Mouse (Mus musculus) gastrocnemius, postnatal 14 days (tissue): Measurements from ENCODE around the gene Pde11a. TPM values are rescaled to one million over a fixed set of nuclear protein-coding genes. Genes with fewer than 3 reads are reported as not detected.

ENCODE experiments used
- DNase-seq: peaks from one replicate; pipeline ENCODE4 v3.0.0; 2021; ENCODE audit warnings: mixed read lengths
- intact Hi-C: fragments of 180-260 bp; cut with DNase I; formaldehyde crosslinking; loops from one replicate; pipeline ENCODE4 v1.15.1; 2025; ENCODE audit warnings: low total_unique reads
- long read RNA-seq, 2 experiments: library from polyadenylated mRNA; stranded (forward); transcript quantifications; one replicate each; pipeline ENCODE4 v2.0.0; 2021
- total RNA-seq, 2 experiments: library from RNA; stranded (reverse); gene quantifications; 2 replicates each; pipeline ENCODE4 v1.2.3; 2021

The Pde11a gene
- under 1 TPM; 0.07 to 0.14 TPM for total RNA-seq
- long read RNA-seq, experiment 1, result 0 reads
- long read RNA-seq, experiment 2, partial matches to known transcripts, result 0 of 1 reads
- long read RNA-seq, experiment 2, other reads (novel, unspliced or antisense), result 1 of 1 reads

DNA sequence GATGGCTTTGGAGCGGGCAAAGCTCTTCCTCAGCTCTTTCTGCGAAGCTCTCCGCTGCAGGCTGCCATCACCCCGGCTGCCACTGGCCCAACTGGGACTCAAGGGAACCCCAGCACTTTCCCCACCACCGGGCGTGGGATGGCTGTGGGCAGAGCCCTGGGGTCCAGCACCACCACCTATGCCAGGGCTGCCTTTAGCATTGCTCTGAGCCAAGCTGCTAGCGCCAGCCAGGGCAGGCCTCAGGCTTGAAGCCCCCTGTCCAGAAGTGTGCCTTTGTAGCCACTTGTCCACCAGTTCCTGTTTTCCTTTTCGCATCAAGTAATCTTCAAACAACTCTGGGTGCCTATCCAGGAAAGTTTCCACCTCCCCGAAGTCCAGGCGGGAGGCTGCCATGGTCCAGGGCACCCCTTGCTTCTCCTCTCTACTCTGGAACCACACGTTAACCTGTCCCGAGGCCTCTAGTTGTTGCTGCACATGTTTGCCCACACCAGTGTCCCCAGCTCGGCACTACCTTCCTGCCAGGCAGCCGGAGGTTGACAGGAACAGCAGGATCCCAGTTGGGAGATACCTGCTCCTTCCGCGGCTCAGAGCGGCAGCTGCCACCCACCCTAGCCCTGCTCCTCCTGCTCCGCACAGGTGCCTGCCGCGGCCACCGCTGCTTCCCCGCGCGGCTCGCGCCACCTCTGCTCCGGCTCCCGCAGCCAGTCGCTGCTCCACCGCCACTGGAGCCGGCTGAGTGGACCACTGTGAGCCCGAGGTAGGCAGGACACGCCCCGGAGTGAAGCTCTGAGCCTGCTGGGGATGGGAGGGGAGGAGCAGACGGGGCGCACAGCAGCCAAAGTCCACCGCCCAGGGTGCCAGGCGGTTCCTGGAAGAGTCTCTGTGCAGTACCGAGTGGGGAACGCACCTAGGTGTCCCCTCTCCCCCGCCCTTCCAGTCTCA, at the start of gene Pde11a:
Pde11a (minus strand) TSS at position 560 of the 942 bp plus-strand sequence.
- intact Hi-C loops, result no loop called here
- no peak for DNase-seq

DNA sequence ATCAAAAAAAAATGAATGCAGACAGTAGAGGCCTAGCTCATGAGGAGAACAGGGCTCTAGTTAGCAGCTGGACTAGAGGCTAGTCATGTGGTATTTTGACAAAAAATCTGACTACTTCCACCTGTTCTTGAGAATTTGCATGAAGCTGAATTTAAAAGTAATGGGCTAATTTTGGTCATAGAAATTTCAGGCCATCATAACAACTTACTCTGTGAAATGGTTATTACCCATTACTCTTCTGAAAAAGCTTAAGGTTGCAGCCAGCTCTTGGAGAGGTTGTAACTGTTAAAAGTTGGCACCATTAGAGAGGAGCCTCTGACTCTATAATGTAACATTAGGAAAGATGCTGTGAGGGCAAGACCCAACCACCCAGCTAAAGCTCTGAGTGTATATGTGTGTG, 48.0 kb upstream of the Pde11a start:
- DNase-seq, result no peak
- intact Hi-C loops, result no loop called here

DNA sequence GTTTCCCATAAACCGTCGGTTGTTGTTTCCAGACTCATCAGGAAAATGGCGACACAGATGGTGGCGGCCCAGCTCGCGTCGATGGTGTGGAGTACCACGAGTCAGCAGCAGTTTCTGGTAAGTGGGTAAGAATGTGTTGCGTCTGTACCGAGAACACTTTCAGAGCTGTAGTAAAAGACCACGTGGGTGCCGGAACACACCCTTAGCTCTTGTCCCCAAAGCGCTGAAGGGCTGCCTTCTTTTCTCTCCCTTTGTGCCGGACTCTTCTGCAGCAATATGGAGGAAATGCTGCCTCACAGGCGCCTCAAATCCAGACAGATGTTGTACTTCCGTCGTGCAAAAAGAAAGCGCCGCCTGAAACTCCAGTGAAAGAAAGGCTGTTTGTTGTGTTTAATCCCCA, 40.1 kb upstream of the Pde11a start:
- DNase-seq, result no peak
- intact Hi-C loops, result no loop called here

DNA sequence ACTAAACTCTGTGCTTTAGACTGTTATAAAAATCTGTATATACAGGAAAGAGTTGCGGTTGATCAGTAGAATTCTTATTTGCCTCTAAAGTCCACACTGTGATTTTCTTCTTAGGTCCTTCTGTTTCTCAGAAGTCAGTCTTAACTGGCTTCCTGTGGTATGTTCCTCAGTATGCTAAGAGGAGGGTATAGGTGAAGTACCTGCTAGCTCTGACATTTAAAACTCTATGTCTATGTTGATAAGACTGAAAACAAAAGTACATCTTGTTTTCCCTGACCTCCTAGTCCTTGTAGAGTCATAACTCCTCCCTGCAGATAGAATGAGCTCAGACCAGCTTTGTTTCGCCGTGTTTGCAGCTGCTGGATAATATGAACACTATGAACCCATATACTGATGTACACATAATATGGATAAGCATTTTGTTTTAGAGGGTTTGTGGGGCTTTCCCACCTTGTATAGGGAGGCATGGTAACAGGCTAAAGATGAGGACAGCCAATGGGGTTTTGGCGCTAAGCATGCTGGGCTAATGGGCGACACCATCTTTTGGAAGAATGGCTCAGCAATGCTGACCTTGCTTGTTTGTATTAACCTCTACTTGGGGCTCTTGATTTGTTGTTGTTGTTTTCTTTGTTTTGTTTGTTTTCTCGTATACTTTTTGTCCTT, 36.1 kb upstream of the Pde11a start:
- intact Hi-C loops, result no loop called here

DNA sequence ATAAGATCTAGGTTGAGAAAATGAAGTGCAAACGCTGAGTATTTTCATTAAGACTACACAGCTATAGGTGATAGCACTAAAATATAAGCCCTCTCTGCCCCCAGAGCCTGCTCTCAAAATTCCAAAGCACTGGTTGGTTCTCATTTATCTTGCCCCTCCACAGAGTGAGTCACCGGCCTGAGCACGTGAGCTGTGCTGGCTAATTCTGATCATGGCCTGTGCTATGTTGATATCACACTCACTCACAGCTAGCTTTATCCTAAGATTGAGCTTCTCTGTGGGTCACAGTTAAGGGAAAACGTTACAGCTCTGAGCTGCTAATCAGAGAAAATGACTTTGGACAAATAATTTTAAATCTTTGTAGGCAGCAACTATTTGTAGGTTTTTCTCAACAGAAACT, 33.7 kb upstream of the Pde11a start:
- DNase-seq, result no peak
- intact Hi-C loops, result no loop called here

More for the DNA sequence above, 36.1 kb upstream of the Pde11a start:
- no peak for DNase-seq

DNA sequence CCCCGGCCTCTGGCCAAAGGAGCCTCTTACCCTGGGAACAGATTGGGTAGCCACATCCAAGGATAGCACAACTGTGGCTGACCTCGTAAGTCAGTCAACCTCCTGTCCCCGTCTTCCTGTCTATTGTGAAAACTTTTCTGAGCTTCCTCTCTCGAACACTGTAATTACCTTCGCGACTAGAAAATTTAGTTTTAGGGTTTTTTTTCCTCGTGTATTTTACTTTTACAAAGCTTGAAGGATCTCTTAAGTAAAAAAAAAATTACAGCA, 32.0 kb upstream of the Pde11a start:
- DNase-seq, result no peak
- intact Hi-C loops, result no loop called here

DNA sequence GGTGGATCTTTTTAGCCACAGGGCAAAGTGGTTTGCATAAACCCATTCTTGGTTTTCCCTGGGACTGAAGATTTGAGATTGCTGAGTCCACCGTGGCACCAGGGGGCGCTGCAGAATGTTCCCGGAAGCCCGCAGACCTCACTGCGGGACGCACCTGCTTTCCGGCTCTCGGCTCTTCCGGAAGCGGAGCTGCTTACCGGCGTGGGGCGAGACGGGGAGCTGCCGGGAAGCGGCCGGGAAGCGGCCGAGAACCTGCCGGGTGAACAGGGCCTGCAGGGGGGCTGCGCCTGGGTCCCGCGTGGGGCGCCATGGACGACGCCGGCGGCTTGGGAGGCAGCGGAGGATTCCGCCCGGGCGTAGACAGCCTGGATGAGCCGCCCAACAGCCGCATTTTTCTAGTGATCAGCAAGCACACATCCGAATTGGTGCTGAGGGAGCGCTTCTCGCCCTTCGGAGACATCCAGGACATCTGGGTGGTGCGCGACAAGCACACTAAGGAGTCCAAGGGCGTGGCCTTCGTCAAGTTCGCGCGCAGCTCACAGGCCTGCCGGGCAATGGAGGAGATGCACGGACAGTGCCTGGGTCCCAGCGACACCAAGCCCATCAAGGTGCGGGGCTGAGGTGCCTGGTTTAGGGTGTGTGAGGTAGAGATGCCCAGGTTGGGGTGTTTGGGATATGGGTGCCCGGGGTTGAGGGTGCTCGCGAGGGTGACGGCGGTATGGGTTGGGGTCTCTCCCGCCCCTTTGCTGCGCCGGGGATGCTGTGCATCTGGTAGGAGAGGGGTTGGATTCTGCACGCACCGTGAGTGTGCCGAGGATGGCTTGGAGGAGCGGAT, 31.5 kb upstream of the Pde11a start, which contains the start of gene Rbm45:
Rbm45 (plus strand) TSS at position 164 of the 835 bp plus-strand sequence.
- DNase-seq, result peak; percentile 87
- intact Hi-C loops, result loop anchor here (5.0 to 10.0 kb wide), 2 partner anchors 115 to 247 kb away; no protein-coding TSS in a partner anchor

DNA sequence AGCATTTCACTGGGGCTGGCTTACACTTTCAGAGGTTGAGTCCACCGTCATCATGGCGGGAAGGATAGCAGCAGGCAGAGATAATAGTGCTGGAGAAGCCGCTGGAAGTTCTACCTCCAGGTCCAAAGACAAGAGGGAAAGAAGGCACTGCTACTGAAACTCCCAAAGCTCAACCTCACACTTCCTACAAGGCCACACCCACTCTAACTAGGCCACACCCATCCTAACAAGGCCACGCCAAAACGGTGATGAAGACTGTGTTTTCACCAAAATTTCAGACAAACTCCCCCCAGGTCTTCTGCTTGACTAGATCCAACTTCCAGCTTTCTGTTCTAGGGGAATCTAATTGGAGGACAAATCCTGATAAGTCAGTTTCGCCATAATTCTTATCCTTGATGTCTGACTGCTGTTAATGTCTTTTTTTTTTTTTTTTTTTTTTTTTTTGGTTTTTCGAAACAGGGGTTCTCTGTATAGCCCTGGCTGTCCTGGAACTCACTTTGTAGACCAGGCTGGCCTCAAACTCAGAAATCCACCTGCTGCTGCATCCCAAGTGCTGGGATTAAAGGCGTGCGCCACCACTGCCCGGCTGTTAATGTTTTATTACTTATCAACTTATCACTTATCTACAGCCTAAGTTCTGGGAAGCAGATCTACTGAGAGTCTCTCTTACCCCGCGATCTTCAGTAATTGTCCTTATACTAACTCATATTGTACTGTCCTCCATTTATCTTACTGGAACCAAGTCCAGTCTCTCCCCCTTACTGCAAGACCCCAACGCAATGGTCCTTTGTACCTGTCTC, 30.5 kb upstream of the Pde11a start:
- no peak for DNase-seq
- intact Hi-C loops, result loop anchor here (5.0 to 10.0 kb wide), 2 partner anchors 114 to 248 kb away; no protein-coding TSS in a partner anchor

DNA sequence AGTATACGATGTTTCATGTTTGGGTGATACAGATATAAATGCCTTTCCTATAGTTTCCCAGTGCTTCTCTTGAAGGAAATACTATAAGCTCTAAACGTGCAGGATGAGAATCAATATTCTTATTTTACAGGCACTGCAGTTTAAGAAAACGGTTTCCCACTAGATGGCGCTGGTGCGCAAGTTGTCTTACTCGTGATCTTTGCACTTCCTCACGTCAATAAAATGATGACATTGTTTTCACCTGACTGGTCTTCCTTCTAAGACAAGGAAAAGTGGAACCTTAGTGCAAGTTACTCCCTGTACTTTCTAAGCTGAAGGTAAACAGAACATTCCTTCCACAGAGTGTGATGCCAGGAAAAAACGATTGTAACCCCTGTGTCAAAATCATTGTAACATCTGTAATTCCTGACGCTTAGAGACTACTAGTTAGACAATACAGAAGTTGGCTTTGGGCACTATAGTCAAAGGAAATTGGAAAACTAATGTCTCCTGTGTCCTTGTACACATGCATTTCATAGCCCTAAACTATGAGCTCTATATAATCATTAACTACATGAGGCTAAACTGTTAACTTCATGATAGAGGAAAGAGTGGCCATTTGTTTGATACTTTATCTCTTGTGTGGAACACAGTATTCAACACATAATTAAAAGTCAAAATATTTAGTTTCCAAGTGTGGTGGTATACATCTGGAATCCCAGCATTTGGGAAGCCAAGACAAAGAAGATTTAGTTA, 28.8 kb upstream of the Pde11a start:
- intact Hi-C loops, result loop anchor here (5.0 to 10.0 kb wide), 2 partner anchors 113 to 250 kb away; no protein-coding TSS in a partner anchor
- DNase-seq, result peak; percentile 68

DNA sequence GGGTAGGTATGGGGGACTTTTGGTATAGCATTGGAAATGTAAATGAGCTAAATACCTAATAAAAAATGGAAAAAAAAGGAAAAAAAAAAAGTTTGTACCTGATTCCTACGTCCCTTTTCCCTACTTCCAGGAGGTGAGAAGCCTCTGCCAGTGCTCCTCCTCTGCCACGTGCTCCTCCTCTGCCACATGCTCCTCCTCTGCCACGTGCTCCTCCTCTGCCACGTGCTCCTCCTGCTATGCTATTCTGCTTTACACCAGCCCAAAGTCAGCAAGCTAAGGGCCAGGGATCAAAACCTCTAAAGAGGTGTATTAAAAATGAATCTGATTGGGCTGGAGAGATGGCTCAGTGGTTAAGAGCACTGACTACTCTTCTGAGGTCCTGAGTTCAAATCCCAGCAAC, 27.2 kb upstream of the Pde11a start:
- intact Hi-C loops, result loop anchor here (5.0 to 10.0 kb wide), 2 partner anchors 111 to 251 kb away; no protein-coding TSS in a partner anchor

DNA sequence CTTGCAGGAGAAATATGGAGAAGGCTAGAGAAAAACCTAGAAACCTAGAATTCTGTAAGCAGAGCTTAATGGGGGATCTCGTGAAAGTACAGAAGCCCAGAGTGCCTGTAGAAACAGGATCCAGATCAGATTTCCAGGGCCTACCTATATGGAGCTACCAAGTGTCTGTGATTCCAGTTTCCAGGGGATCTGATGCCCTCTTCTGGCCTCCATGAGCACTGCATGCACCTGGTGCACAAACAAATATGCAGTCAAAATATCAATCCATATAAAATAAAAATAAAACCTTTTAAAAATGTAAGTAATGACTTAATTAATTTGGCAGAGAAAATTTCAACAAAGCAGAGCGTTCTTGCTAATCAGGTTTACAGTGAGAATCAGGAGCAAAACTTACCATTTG, 23.5 kb upstream of the Pde11a start:
- intact Hi-C loops, result loop anchor here (10.0 kb wide), 1 partner anchor 107 kb away; no protein-coding TSS in a partner anchor
- DNase-seq, result no peak

More for the DNA sequence above, 27.2 kb upstream of the Pde11a start:
- DNase-seq, result no peak

DNA sequence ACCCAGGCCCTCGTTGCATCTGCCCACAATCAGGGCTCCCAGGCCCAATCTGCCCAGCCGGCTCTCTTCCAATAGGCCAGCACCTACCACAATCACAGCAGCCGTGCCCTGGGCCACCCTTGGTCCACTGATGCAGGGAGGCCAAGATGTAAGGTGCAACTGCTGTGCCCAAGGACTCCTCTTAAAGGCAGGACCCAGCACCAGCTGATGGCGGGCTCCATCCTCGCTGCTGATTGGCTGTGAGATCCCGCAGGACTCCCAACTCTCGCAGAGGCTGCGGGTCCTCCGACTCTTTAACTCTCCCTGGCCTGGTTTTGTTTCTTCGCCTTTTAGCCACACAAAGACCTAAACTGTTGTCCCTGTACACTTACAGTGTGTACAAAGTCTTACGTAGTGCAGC, 21.7 kb upstream of the Pde11a start, which contains the start of gene Cyct:
Cyct (minus strand) TSS at position 225 of the 400 bp plus-strand sequence.
- no peak for DNase-seq
- intact Hi-C loops, result loop anchor here (10.0 kb wide), 1 partner anchor 105 kb away; no protein-coding TSS in a partner anchor

DNA sequence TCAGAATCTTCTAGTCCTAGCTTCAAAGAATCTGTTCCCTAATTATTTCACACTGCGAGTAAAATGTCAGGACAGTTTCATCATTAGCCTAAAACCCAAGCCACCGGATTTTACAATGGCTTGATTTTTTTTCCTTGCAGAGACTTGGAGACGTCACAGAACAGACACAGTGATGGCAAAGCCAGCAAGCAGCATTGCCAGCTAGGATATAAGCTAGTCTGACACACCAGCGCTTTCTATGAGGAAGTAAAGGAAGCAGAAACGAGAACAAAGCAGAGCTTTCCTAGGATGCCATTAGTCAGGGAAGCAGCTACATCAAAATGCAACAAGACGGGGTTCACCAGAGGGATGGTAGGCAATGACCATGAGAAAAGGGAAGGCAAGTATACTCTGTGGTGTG, 9.3 kb upstream of the Pde11a start:
- intact Hi-C loops, result no loop called here

DNA sequence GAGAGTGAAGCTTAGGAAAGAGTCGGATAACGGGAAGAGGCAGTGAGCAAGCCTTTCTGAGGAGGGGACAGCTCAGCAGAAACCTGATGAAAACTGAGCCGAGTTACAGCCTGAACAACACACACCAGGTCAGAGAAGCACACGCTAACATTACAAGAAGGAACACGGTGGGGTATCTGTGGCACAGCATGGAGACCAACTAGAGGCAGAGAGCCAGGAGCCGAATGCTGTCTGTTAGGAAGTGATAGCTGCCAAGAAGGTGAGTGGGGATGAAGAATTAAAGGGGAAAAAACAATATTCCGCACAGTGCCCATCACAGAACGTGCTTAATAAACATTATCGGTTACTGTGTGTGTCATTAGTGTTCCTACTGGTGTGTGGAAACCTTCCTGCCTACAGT, 3.6 kb upstream of the Pde11a start:
- DNase-seq, result no peak
- intact Hi-C loops, result no loop called here

More for the DNA sequence above, 9.3 kb upstream of the Pde11a start:
- DNase-seq, result no peak

DNA sequence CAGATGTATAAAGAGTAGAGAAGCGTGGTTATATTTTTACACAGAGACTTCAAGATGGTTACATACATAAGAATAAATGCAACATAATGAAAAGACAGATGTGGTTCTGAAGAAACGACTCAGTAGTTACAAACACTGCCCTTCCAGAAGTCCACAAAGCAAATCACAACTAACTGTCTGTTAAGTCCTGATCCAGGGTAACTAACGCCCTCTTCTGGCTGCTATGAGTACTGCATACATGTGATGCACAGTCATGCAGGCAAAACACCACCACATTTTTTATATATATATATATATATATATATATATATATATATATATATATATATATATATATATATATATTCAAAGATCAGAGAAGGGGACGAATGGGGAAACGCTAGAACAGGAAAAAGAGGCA, 4.0 kb downstream of the Pde11a start:
- DNase-seq, result no peak
- intact Hi-C loops, result no loop called here

DNA sequence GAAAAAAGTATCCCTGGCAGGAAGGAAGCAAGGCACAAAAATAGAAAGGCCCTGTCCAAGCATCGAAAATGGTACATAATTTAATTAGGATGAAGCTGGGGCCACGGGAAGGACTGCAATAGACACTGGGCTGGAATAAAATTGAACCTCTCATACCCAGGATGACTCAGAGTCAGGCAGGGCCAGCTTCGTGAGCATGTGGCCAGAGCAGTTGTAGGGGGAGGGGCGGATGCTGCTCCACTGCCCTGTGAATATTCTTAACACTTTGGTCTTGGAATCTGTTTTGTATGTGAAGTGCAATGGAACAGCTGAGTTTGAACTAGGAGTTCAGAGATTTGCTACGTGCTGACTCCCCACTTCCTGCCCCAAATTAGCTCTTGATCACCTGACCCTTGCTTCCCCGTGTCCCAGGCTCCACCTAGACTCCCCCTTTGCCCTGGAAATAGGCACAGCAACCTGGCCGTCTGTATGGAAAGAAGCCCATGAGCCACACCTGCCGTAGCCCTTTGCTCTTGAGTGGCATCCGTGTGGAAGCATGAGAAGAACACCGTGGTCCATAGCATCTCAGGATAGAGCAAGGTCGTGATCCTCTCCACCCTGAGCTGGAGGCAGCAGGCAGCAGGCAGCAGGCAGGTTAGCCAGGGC, 6.3 kb downstream of the Pde11a start:
- intact Hi-C loops, result no loop called here
- DNase-seq, result no peak

DNA sequence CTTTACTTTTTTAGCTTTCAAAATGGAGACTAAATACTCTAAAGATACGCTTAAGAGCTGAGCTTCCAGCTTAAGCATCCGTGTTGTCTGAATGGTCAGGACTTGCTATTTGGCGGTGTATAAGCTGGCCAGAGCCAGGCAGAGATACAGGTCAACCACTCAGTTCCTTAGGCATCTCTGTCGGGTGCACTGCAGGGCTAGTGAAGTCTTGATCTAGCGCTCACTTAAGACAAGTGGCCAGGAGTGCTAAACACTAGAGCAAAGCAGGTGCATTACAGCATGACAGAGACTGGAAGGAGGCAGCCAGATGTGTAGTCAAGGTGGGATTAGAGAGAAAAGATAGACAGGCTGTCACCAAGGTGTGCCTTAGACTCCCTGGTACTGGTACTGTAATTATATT, 8.5 kb downstream of the Pde11a start:
- no peak for DNase-seq
- intact Hi-C loops, result no loop called here
